Mouse (Mus musculus) gastrocnemius, adult 2 months (tissue): ENCODE measurements around the gene Llgl2. TPM values are rescaled to one million over a fixed set of nuclear protein-coding genes. Genes with fewer than 3 reads are reported as not detected.
A peak's percentile ranks its signal among the peaks of the same experiment; 100 is the strongest.

Experiments
- DNase-seq: peaks from one replicate; pipeline ENCODE4 v3.0.0; 2022
- H3K27ac ChIP-seq: fragments of 200-600 bp; 2 replicates; pipeline ENCODE4 v1.8.1; 2022; ENCODE audit warnings: mild to moderate bottlenecking
- H3K4me3 ChIP-seq: fragments of 200-600 bp; 2 replicates; pipeline ENCODE4 v1.8.1; 2022; ENCODE audit warnings: mild to moderate bottlenecking, moderate library complexity
- CTCF ChIP-seq: fragments of 200-600 bp; IDR thresholded peaks from 2 replicates; pipeline ENCODE4 v1.8.1; 2022; ENCODE audit warnings: antibody characterized with exemption, mild to moderate bottlenecking, moderate library complexity
- intact Hi-C: fragments of 180-260 bp; cut with DNase I; formaldehyde crosslinking; loops from one replicate; pipeline ENCODE4 v1.15.1; 2025
- long read RNA-seq, 2 experiments: library from polyadenylated mRNA; stranded (forward); transcript quantifications; one replicate each; pipeline ENCODE4 v2.0.0; 2021
- total RNA-seq, 2 experiments: library from RNA; stranded (reverse); gene quantifications; 2 replicates each; pipeline ENCODE4 v1.2.3; 2021

Gene Llgl2
- 1 to 10 TPM; 8.3 to 9.8 TPM for total RNA-seq
- long read RNA-seq, experiment 1, transcript Llgl2-201 (26 exons, 3,551 nt) = major isoform, 8 of 15 reads
- long read RNA-seq, experiment 1, partial matches to known transcripts = 1 of 15 reads
- long read RNA-seq, experiment 1, other reads (novel, unspliced or antisense) = 6 of 15 reads
- long read RNA-seq, experiment 2, transcript Llgl2-201 (26 exons, 3,551 nt) = major isoform, 9 of 23 reads
- long read RNA-seq, experiment 2, partial matches to known transcripts = 8 of 23 reads
- long read RNA-seq, experiment 2, other reads (novel, unspliced or antisense) = 6 of 23 reads

DNA sequence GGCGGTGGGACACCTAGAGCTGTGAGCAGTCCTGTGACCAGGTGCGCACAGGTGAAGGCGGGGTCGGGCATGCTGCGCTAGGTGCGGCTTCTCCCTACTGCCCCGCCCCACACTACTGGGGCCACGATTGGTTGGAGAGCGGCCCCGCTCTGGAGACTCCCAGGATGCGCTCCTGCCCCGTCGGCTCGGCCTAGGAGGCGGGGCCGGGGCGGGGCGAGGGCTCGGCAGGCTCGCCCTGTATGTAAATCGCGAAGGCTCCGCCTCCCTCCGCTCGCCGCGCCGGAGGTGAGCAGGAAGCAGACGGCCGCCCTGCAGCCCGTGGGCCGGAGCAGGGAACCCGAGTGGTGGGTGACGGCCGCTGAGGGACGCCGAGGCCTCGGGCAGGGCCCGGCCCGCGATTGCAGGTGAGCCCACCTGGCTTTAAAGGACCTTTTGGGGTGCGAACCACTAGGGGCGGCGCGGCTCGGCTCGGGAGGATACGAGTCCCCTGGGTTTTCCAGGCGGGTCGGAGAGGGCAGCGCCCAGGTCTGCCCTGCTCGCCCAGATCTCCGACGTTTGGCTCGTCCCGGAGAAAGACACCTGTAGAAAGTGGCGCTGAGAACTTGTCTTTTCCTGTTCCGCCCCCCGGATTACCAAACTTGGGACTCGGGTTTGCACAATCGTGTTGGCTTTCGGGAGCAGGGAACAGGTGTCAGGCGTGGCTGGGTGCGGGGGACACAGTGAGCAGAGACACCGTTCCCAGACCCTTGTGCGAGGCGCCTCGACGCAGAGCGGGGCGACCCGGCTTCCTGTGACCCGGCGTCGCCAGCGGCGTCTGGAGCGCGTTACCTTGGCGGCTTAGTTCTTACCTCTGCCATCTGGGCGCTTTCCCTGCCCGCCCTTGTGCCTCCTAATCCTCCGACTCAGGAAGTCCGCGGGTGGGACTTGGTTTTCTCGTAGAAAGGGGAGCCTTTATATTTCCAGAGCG is at the start of gene Llgl2:
TSS of gene Llgl2 (plus strand) at position 276 of the 967 bp plus-strand sequence.
- intact Hi-C loops = no loop called here
- Histone ChIP-seq H3K4me3 (peak within 1 kb of the TSS; percentile 76), H3K27ac (peak within 1 kb of the TSS; percentile 90)
- DNase-seq = peak; percentile 94
- TF ChIP-seq CTCF = peak; percentile 22; the same call in 1 of the 2 replicates

GRCm38 (mm10) chr11:115774653-115775052 is 49.2 kb upstream of the Llgl2 start:
- H3K4me3 ChIP-seq = peak overlapping the region; percentile 56
- no peak for TF ChIP-seq CTCF
- peak overlapping the region; percentile 91 for H3K27ac ChIP-seq
- intact Hi-C loops = loop anchor here (5.0 kb wide), 1 partner anchor 52 kb away; no protein-coding TSS in a partner anchor
- peak; percentile 17 for DNase-seq

- Histone ChIP-seq H3K27ac (peak overlapping the region; percentile 91), H3K4me3 (peak overlapping the region; percentile 56)
- peak; percentile 85 for DNase-seq
- intact Hi-C loops = loop anchor here (5.0 kb wide), 1 partner anchor 54 kb away; no protein-coding TSS in a partner anchor
- TF ChIP-seq CTCF = no peak
Measured at GRCm38 (mm10) chr11:115775821-115776665, 47.8 kb upstream of the Llgl2 start.

DNA sequence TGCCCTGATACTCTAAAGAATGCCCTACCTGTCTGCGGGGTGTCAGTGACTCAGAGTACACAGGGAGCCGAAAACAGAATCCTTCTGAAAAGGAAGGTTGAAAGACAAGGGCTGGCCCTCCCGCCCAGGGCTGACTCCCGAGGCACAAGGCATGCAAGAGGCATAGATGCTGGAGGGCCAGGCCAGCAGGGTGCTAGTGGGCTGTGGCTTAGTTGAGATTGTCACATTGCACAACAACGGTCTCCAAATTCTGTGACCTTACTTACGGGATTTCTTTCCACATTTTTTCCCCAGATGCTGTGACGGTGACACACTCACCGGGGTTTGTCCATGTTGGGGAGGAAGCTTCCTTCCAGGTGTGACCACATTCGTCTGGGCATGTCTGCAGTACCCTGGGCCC is 46.9 kb upstream of the Llgl2 start:
- peak; percentile 33 for DNase-seq
- intact Hi-C loops = loop anchor here (5.0 kb wide), 1 partner anchor 55 kb away; no protein-coding TSS in a partner anchor
- H3K27ac ChIP-seq = peak overlapping the region; percentile 91

GRCm38 (mm10) chr11:115777487-115778335 is 46.1 kb upstream of the Llgl2 start:
- intact Hi-C loops = loop anchor here (2.0 to 5.0 kb wide), 2 partner anchors 35 to 55 kb away; partner anchors contain the start of gene Caskin2
- Histone ChIP-seq H3K4me3 (peak overlapping the region; percentile 56), H3K27ac (peak overlapping the region; percentile 91)
- DNase-seq = peak; percentile 31
- no peak; the same call in 1 of the 2 replicates for TF ChIP-seq CTCF

More for the DNA sequence above, 46.9 kb upstream of the Llgl2 start:
- no peak for TF ChIP-seq CTCF
- H3K4me3 ChIP-seq = peak overlapping the region; percentile 56

DNA sequence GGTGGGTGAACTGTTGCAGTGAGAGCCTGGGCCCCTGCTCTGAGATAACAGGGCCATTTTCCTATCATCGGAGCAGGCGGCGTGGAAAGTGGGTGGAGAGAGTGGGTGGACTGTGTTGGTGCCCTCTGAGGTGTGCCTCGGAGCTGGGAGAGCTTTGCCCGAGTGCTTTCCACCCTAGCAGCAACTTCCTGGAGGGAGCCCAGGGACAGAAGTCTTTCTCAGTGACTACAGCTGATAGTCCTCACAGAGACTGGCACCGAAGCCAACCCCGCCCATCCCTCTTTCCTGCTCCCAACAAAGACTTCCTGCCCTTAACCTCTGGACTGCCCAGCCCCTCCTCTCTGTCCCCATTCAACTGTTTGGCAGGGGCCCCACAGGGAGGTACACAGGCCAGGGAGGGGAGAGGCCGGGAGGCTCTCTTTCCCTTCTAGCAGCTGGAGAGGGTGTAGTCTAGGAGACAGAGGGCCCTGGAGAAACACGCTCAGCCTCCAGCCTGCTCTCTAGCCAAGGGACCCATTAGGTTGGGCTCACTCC is 44.7 kb upstream of the Llgl2 start:
- no peak for TF ChIP-seq CTCF
- intact Hi-C loops = loop anchor here (2.0 to 5.0 kb wide), 2 partner anchors 34 to 57 kb away; partner anchors contain the start of gene Caskin2
- H3K4me3 ChIP-seq = peak overlapping the region; percentile 49

DNA sequence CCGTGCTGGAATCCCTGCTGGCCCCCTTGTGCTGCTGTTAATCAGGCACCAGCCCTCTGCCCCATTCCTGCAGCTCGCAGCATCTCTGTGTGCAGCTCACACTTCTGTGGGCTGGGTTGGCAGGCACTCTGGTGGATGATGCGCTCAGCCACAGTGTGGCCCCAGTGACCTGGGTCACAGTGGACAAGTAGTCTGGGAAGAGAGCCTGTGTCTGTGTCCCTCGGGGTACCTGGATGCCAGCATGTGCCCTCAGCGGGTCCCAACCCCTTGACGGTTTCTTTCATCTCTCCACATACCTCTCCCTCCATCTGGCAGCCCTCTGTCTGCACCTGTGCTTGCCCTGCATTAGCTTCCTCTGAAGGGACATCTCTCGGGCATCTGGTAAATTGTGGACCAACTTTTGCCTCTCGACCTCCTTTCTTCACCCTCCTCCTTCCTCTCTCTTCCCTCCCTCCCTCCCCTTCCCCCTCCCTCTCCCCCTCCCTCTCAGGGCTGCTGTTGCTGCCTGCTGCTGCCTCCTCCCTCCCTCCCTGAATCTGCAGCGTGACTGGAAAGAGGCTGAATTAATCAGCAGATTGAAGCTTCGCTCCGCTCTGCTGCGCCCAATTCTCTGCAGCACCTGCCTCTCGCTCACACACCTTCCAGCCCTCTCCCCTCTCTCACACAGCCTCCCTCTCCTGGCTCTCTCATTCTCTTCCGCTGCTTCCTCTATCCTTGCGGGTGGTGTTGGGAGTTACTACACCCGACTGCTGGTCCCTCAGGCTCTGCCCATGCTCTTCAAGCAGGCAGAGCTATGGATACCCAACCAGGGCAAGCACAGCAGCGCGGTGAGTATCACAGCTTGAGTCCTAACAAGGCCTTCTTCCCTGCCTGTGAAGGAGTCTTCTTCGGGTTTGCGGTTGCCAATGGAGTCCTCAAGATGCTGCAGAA is 43.4 kb upstream of the Llgl2 start:
- intact Hi-C loops = no loop called here
- peak overlapping the region; percentile 86 for H3K27ac ChIP-seq
- H3K4me3 ChIP-seq = peak overlapping the region; percentile 49
- peak; percentile 34 for DNase-seq
- TF ChIP-seq CTCF = no peak

More for the DNA sequence above, 44.7 kb upstream of the Llgl2 start:
- DNase-seq = peak; percentile 90
- peak overlapping the region; percentile 86 for H3K27ac ChIP-seq

GRCm38 (mm10) chr11:115786473-115786872 is 37.4 kb upstream of the Llgl2 start:
- TF ChIP-seq CTCF = no peak
- Histone ChIP-seq H3K4me3 (peak overlapping the region; percentile 24), H3K27ac (peak overlapping the region; percentile 46; the same call in 1 of the 2 replicates)
- no peak for DNase-seq
- intact Hi-C loops = loop anchor here (5.0 kb wide), 1 partner anchor 34 kb away; no protein-coding TSS in a partner anchor

GRCm38 (mm10) chr11:115789787-115790186 is 34.1 kb upstream of the Llgl2 start:
- no peak for DNase-seq
- H3K4me3 ChIP-seq = no peak overlapping the region
- no peak for TF ChIP-seq CTCF
- intact Hi-C loops = loop anchor here (5.0 kb wide), 1 partner anchor 37 kb away; no protein-coding TSS in a partner anchor
- no peak overlapping the region for H3K27ac ChIP-seq
